25 mouse cellular contexts compared by ENCODE assay signal in genomic region chr1:52373817-52374216, GRCm38 (mm10).
DNase-seq lines count a peak whose midpoint lies in the region; ATAC-seq and TF ChIP-seq lines count a peak whose summit lies in the region.
"Had no signal": no experiment of that assay in that cellular context is flagged by ENCODE, and none has a peak within 500 bp of the region (broad histone marks: within the 10 kb centered on the region; RNA-seq: fewer than 3 reads in every experiment).

No protein-coding gene starts in this region.

- H3K27ac ChIP-seq in heart, embryonic 10.5 days: no peak overlapping the region
- H3K27ac ChIP-seq in limb, embryonic 10.5 days: no peak overlapping the region
- H3K27ac ChIP-seq: embryonic facial prominence, embryonic 13.5 days; embryonic facial prominence, embryonic 15.5 days; forebrain, embryonic 10.5 days; forebrain, embryonic 12.5 days had no signal

- 53% methylated on average over 2 of the region's 2 CpGs for WGBS in heart, embryonic 10.5 days
- WGBS in limb, embryonic 10.5 days: 74% methylated on average over 2 of the region's 2 CpGs

- no peaks in the 10 kb centered on the region for H3K36me3 ChIP-seq in heart, embryonic 10.5 days
- H3K36me3 ChIP-seq in G1E (replicated peaks): no peaks in the 10 kb centered on the region
- no peaks in the 10 kb centered on the region for H3K36me3 ChIP-seq in limb, embryonic 10.5 days
- H3K36me3 ChIP-seq: embryonic facial prominence, embryonic 13.5 days; embryonic facial prominence, embryonic 15.5 days; forebrain, embryonic 10.5 days; forebrain, embryonic 12.5 days had no signal

- DNase-seq in heart, adult 11 months: peak; percentile 21
- no peak for DNase-seq in heart, embryonic 10.5 days (ENCODE audit: low spot score)
- no peak for DNase-seq in G1E (ENCODE audit: low spot score)
- peak; percentile 8 for DNase-seq in c-Kit-positive CD71-positive TER-119-negative erythroid progenitor cells, embryonic 14.5 days (ENCODE audit: low read depth)
- no peak for DNase-seq in limb, embryonic 10.5 days (ENCODE audit: low spot score)
- DNase-seq: adrenal gland, adult 8-10 months; adrenal gland, postnatal 14 days; adrenal gland, postnatal 36 days; B cell, adult 2 months; cerebellum, adult 11 months; cerebellum, adult 18-20 months; cerebellum, adult 8-10 months; cerebellum, adult 9-11 months; cerebellum, postnatal 14 days; cerebellum, postnatal 36 days; embryo, embryonic 11 days had no signal

- peak; percentile 52 for ATAC-seq in G1E (ENCODE audit: extremely low read depth, insufficient number of reproducible peaks, low FRiP score, poor library complexity, severe bottlenecking)
- ATAC-seq: forebrain, embryonic 14.5 days; forebrain, embryonic 16.5 days; Patski had no signal

- no peaks in the 10 kb centered on the region for H3K27me3 ChIP-seq in heart, embryonic 10.5 days (ENCODE audit: insufficient read depth, poor library complexity, severe bottlenecking)
- H3K27me3 ChIP-seq in G1E (ENCODE audit: insufficient read depth, low read length): peaks cover 3% of the 10 kb centered on the region; the same call in 1 of the 2 replicates
- H3K27me3 ChIP-seq in limb, embryonic 10.5 days (ENCODE audit: low read depth, poor library complexity, severe bottlenecking): no peaks in the 10 kb centered on the region
- H3K27me3 ChIP-seq: CH12.LX; embryonic facial prominence, embryonic 13.5 days; embryonic facial prominence, embryonic 15.5 days; forebrain, embryonic 12.5 days had no signal

- no peaks in the 10 kb centered on the region for H3K4me1 ChIP-seq in heart, embryonic 10.5 days
- H3K4me1 ChIP-seq in G1E (ENCODE audit: insufficient read depth, low read depth, low read length): peaks cover 34% of the 10 kb centered on the region
- H3K4me1 ChIP-seq in limb, embryonic 10.5 days: no peaks in the 10 kb centered on the region
- H3K4me1 ChIP-seq: embryonic facial prominence, embryonic 13.5 days; embryonic facial prominence, embryonic 15.5 days; forebrain, embryonic 10.5 days; forebrain, embryonic 12.5 days had no signal

- no peaks in the 10 kb centered on the region for H3K9me3 ChIP-seq in heart, embryonic 10.5 days
- H3K9me3 ChIP-seq in G1E (replicated peaks): no peaks in the 10 kb centered on the region
- H3K9me3 ChIP-seq in limb, embryonic 10.5 days (replicated peaks): no peaks in the 10 kb centered on the region
- H3K9me3 ChIP-seq: embryonic facial prominence, embryonic 13.5 days; embryonic facial prominence, embryonic 15.5 days; forebrain, embryonic 10.5 days; forebrain, embryonic 12.5 days had no signal

- no peak for TF ChIP-seq CTCF in G1E (IDR thresholded peaks at IDR 0.05; ENCODE audit: low read depth, low read length)

- H3K4me3 ChIP-seq in heart, embryonic 10.5 days: no peak overlapping the region
- no peak overlapping the region for H3K4me3 ChIP-seq in G1E (ENCODE audit: low read depth, low read length)
- no peak overlapping the region for H3K4me3 ChIP-seq in limb, embryonic 10.5 days
- H3K4me3 ChIP-seq: embryonic facial prominence, embryonic 13.5 days; embryonic facial prominence, embryonic 15.5 days; erythroblast, embryonic 14.5 days; forebrain, embryonic 10.5 days; forebrain, embryonic 12.5 days had no signal

Comparison
In these comparisons a context has a peak if more than half of its experiments do, and no peak if none do; other contexts are left out.
1. DNase-seq: peak in heart, adult 11 months (single experiment) and c-Kit-positive CD71-positive TER-119-negative erythroid progenitor cells, embryonic 14.5 days (single experiment); none in heart, embryonic 10.5 days (single experiment), G1E (single experiment) and limb, embryonic 10.5 days (single experiment).